ENCODE assay signal across 17 mouse cellular contexts in the genomic region with DNA sequence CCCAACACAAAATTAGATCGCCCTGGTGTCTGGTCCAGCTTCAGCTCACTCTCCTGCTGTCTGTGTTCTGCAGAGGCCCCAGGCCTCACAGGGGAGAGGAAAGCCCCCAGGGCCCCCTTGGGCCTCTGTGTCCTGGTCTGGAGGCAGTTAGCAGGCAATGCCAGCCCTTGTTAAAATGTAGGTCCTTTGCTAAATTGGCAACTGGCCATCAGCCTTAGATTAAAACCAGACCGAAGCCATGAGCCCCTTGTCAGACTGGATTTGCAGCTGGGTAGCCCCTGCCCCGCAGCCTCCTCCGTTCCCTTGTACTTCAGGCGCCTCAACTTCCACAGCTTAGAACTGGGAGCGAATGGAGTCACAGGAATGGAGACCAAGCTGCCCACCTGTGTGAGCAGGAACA. TPM values are rescaled to one million over a fixed set of nuclear protein-coding genes. Genes with fewer than 3 reads are reported as not detected.
A peak's percentile ranks its signal among the peaks of the same experiment; 100 is the strongest.
DNase-seq lines count a peak whose midpoint lies in the region; ATAC-seq and TF ChIP-seq lines count a peak whose summit lies in the region.
"Had no signal": no experiment of that assay in that cellular context is flagged by ENCODE, and none has a peak within 500 bp of the region (broad histone marks: within the 10 kb centered on the region; RNA-seq: fewer than 3 reads in every experiment).

No protein-coding gene starts in this region.

- H3K4me2 ChIP-seq in forebrain, embryonic 13.5 days = no peak overlapping the region
- no peak overlapping the region for H3K4me2 ChIP-seq in heart, embryonic 15.5 days
- no peak overlapping the region for H3K4me2 ChIP-seq in liver, embryonic 11.5 days
- no peak overlapping the region for H3K4me2 ChIP-seq in midbrain, embryonic 14.5 days (ENCODE audit: low read length)
- H3K4me2 ChIP-seq: liver, embryonic 13.5 days; neural tube, embryonic 15.5 days had no signal

- no peak for TF ChIP-seq POLR2A in heart, adult 2 months (IDR thresholded peaks at IDR 0.05; ENCODE audit: insufficient read depth, low read depth, low read length)

- no peak for TF ChIP-seq EP300 in heart, adult 2 months (IDR thresholded peaks at IDR 0.05; ENCODE audit: insufficient read depth, low read depth, low read length)

- no peak overlapping the region for H3K4me3 ChIP-seq in forebrain, embryonic 10.5 days
- no peak overlapping the region for H3K4me3 ChIP-seq in forebrain, embryonic 13.5 days
- H3K4me3 ChIP-seq in heart, embryonic 15.5 days = no peak overlapping the region
- no peak overlapping the region for H3K4me3 ChIP-seq in heart, adult 2 months
- peak overlapping the region; percentile 3; the same call in 1 of the 2 replicates for H3K4me3 ChIP-seq in limb, embryonic 10.5 days
- H3K4me3 ChIP-seq in liver, embryonic 11.5 days (ENCODE audit: low read depth, low read length) = no peak overlapping the region
- no peak overlapping the region for H3K4me3 ChIP-seq in midbrain, embryonic 14.5 days (replicated peaks; ENCODE audit: low read depth, low read length)
- H3K4me3 ChIP-seq: liver, embryonic 13.5 days; megakaryocyte, embryonic 14.5 days; neural tube, embryonic 15.5 days had no signal

- no peak for DNase-seq in forebrain, embryonic 10.5 days (ENCODE audit: extremely low spot score, low spot score)
- no peak for DNase-seq in heart, adult 2 months
- DNase-seq in embryo, embryonic 10.5 days (ENCODE audit: low spot score) = peak; percentile 43
- DNase-seq in limb, embryonic 10.5 days (ENCODE audit: low spot score) = peak; percentile 89
- no peak for DNase-seq in liver, embryonic 11.5 days (ENCODE audit: low spot score)
- no peak for DNase-seq in midbrain, embryonic 14.5 days
- DNase-seq: cerebellum, adult 9-11 months; kidney, adult 11 months; kidney, postnatal 25 days; liver, embryonic 13.5 days; thymus, postnatal 4 days had no signal

- H3K27me3 ChIP-seq in forebrain, embryonic 10.5 days (ENCODE audit: poor library complexity, severe bottlenecking) = no peaks in the 10 kb centered on the region
- no peaks in the 10 kb centered on the region for H3K27me3 ChIP-seq in forebrain, embryonic 13.5 days
- no peaks in the 10 kb centered on the region for H3K27me3 ChIP-seq in heart, embryonic 15.5 days
- no peaks in the 10 kb centered on the region for H3K27me3 ChIP-seq in heart, adult 2 months (ENCODE audit: control insufficient read depth, insufficient read depth, low read length)
- H3K27me3 ChIP-seq in limb, embryonic 10.5 days (ENCODE audit: low read depth, poor library complexity, severe bottlenecking) = no peaks in the 10 kb centered on the region
- H3K27me3 ChIP-seq in liver, embryonic 11.5 days (replicated peaks; ENCODE audit: control insufficient read depth, insufficient read depth, low read length) = no peaks in the 10 kb centered on the region
- H3K27me3 ChIP-seq in midbrain, embryonic 14.5 days (ENCODE audit: control insufficient read depth, insufficient read depth, low read length) = no peaks in the 10 kb centered on the region
- H3K27me3 ChIP-seq: liver, embryonic 13.5 days; neural tube, embryonic 15.5 days had no signal

- no peaks in the 10 kb centered on the region for H3K36me3 ChIP-seq in forebrain, embryonic 10.5 days (replicated peaks)
- H3K36me3 ChIP-seq in forebrain, embryonic 13.5 days (ENCODE audit: poor library complexity, severe bottlenecking) = no peaks in the 10 kb centered on the region
- no peaks in the 10 kb centered on the region for H3K36me3 ChIP-seq in heart, embryonic 15.5 days
- no peaks in the 10 kb centered on the region for H3K36me3 ChIP-seq in heart, adult 2 months (ENCODE audit: control insufficient read depth, insufficient read depth, low read length)
- peaks cover 26% of the 10 kb centered on the region for H3K36me3 ChIP-seq in limb, embryonic 10.5 days
- H3K36me3 ChIP-seq in liver, embryonic 11.5 days (ENCODE audit: control insufficient read depth, insufficient read depth, low read length) = no peaks in the 10 kb centered on the region
- H3K36me3 ChIP-seq in midbrain, embryonic 14.5 days (ENCODE audit: control insufficient read depth, insufficient read depth, low read length) = no peaks in the 10 kb centered on the region
- H3K36me3 ChIP-seq: liver, embryonic 13.5 days; neural tube, embryonic 15.5 days had no signal

- H3K9ac ChIP-seq in forebrain, embryonic 13.5 days = no peak overlapping the region; the same call in 1 of the 2 replicates
- no peak overlapping the region for H3K9ac ChIP-seq in heart, embryonic 15.5 days
- H3K9ac ChIP-seq in heart, adult 2 months (ENCODE audit: low read depth, low read length) = no peak overlapping the region
- no peak overlapping the region for H3K9ac ChIP-seq in liver, embryonic 11.5 days (ENCODE audit: low read depth, low read length)
- no peak overlapping the region for H3K9ac ChIP-seq in midbrain, embryonic 14.5 days (replicated peaks; ENCODE audit: low read length)
- H3K9ac ChIP-seq: liver, embryonic 13.5 days; neural tube, embryonic 15.5 days had no signal

- ATAC-seq in forebrain, embryonic 13.5 days = no peak
- 0 out of 2 replicates have a peak, but pooled peaks have one; percentile 41 for ATAC-seq in heart, embryonic 15.5 days (replicated peaks; ENCODE audit: insufficient number of reproducible peaks, insufficient read depth, low FRiP score, low read depth)
- no peak for ATAC-seq in liver, embryonic 11.5 days (replicated peaks; ENCODE audit: low FRiP score)
- ATAC-seq in midbrain, embryonic 14.5 days (ENCODE audit: low FRiP score, low TSS enrichment) = no peak
- ATAC-seq: lung, postnatal 0 days had no signal

- peak overlapping the region; percentile 69 for H3K27ac ChIP-seq in forebrain, embryonic 10.5 days
- H3K27ac ChIP-seq in forebrain, embryonic 13.5 days = no peak overlapping the region
- H3K27ac ChIP-seq in heart, embryonic 15.5 days = peak overlapping the region; percentile 65
- H3K27ac ChIP-seq in heart, adult 2 months = no peak overlapping the region
- peak overlapping the region; percentile 83 for H3K27ac ChIP-seq in limb, embryonic 10.5 days
- H3K27ac ChIP-seq in liver, embryonic 11.5 days (ENCODE audit: low read depth, low read length) = no peak overlapping the region
- H3K27ac ChIP-seq in midbrain, embryonic 14.5 days (replicated peaks; ENCODE audit: low read depth, low read length) = no peak overlapping the region
- H3K27ac ChIP-seq: liver, embryonic 13.5 days; neural tube, embryonic 15.5 days had no signal

- H3K79me2 ChIP-seq in heart, adult 2 months (replicated peaks; ENCODE audit: control insufficient read depth, insufficient read depth, low read length) = no peaks in the 10 kb centered on the region

- 68% methylated on average over 6 of the region's 6 CpGs for WGBS in forebrain, embryonic 10.5 days
- 74% methylated on average over 6 of the region's 6 CpGs for WGBS in forebrain, embryonic 13.5 days
- 49% methylated on average over 6 of the region's 6 CpGs for WGBS in heart, embryonic 15.5 days
- 81% methylated on average over 6 of the region's 6 CpGs for WGBS in heart, adult 2 months
- WGBS in limb, embryonic 10.5 days = 28% methylated on average over 6 of the region's 6 CpGs
- WGBS in liver, embryonic 11.5 days = 84% methylated on average over 6 of the region's 6 CpGs
- 78% methylated on average over 6 of the region's 6 CpGs for WGBS in midbrain, embryonic 14.5 days

- no peaks in the 10 kb centered on the region for H3K9me3 ChIP-seq in forebrain, embryonic 10.5 days
- H3K9me3 ChIP-seq in forebrain, embryonic 13.5 days (replicated peaks) = no peaks in the 10 kb centered on the region
- H3K9me3 ChIP-seq in heart, embryonic 15.5 days (replicated peaks) = no peaks in the 10 kb centered on the region
- no peaks in the 10 kb centered on the region for H3K9me3 ChIP-seq in limb, embryonic 10.5 days (replicated peaks)
- no peaks in the 10 kb centered on the region for H3K9me3 ChIP-seq in liver, embryonic 11.5 days (ENCODE audit: control insufficient read depth, low read length)
- H3K9me3 ChIP-seq in midbrain, embryonic 14.5 days (ENCODE audit: control insufficient read depth, low read length) = no peaks in the 10 kb centered on the region
- H3K9me3 ChIP-seq: liver, embryonic 13.5 days; neural tube, embryonic 15.5 days had no signal

- no peak for TF ChIP-seq CTCF in heart, adult 2 months (IDR thresholded peaks at IDR 0.05)

- H3K4me1 ChIP-seq in forebrain, embryonic 10.5 days = peaks cover 66% of the 10 kb centered on the region
- peaks cover 35% of the 10 kb centered on the region for H3K4me1 ChIP-seq in forebrain, embryonic 13.5 days
- H3K4me1 ChIP-seq in heart, embryonic 15.5 days (replicated peaks) = peaks cover 41% of the 10 kb centered on the region
- no peaks in the 10 kb centered on the region for H3K4me1 ChIP-seq in heart, adult 2 months (ENCODE audit: control insufficient read depth, insufficient read depth, low read length)
- H3K4me1 ChIP-seq in limb, embryonic 10.5 days = peaks cover 91% of the 10 kb centered on the region
- H3K4me1 ChIP-seq in liver, embryonic 11.5 days (replicated peaks; ENCODE audit: control insufficient read depth, insufficient read depth, low read length) = peaks cover 2% of the 10 kb centered on the region; the same call in 1 of the 2 replicates
- no peaks in the 10 kb centered on the region for H3K4me1 ChIP-seq in midbrain, embryonic 14.5 days (ENCODE audit: control insufficient read depth, insufficient read depth, low read length)
- H3K4me1 ChIP-seq: liver, embryonic 13.5 days; megakaryocyte, embryonic 14.5 days; neural tube, embryonic 15.5 days had no signal

- intact Hi-C loops in heart, adult 2 months (cut with DNase I) = no loop called here

RNA-seq across cellular contexts. Expression of a gene that starts 37.9 kb away (rescaled TPM):
- 27.7 and 31.9 TPM in 2 replicates for polyA plus RNA-seq in forebrain, embryonic 10.5 days (2016; fragmentation: Nextera tagmentation; extraction: Ambion mirVana)
- polyA plus RNA-seq in forebrain, embryonic 13.5 days (2015; fragmentation: Nextera tagmentation; extraction: Ambion mirVana) = 1.8 and 3.0 TPM in 2 replicates
- 14.1 and 20.1 TPM in 2 replicates for polyA plus RNA-seq in heart, embryonic 15.5 days (2015; fragmentation: Nextera tagmentation; extraction: Ambion mirVana)
- under 1 TPM; 0.75 to 0.84 TPM for total RNA-seq in heart, adult 2 months (2021)
- 1.6 and 2.4 TPM in 2 replicates for polyA plus RNA-seq in heart, adult 2 months (2012; rRNA removed)
- 111 and 140 TPM in 2 replicates for polyA plus RNA-seq in limb, embryonic 10.5 days (2016; fragmentation: Nextera tagmentation; extraction: Ambion mirVana)
- polyA plus RNA-seq in liver, embryonic 11.5 days (2014; fragmentation: Nextera tagmentation; extraction: Ambion mirVana) = 8.2 and 9.4 TPM in 2 replicates
- polyA plus RNA-seq in midbrain, embryonic 14.5 days (2014; fragmentation: Nextera tagmentation; extraction: Ambion mirVana) = 1.4 and 2.2 TPM in 2 replicates
- total RNA-seq: monocyte, adult 5-6 weeks had no signal

RNA-seq across cellular contexts. Expression of a gene that starts 42.5 kb away (rescaled TPM):
- 47.5 and 51.2 TPM in 2 replicates for polyA plus RNA-seq in forebrain, embryonic 10.5 days (2016; fragmentation: Nextera tagmentation; extraction: Ambion mirVana)
- polyA plus RNA-seq in forebrain, embryonic 13.5 days (2015; fragmentation: Nextera tagmentation; extraction: Ambion mirVana) = 39.4 and 43.4 TPM in 2 replicates
- polyA plus RNA-seq in heart, embryonic 15.5 days (2015; fragmentation: Nextera tagmentation; extraction: Ambion mirVana) = 17.2 and 22.4 TPM in 2 replicates
- 1 to 10 TPM; 7.8 to 8.1 TPM for total RNA-seq in heart, adult 2 months (2021)
- polyA plus RNA-seq in heart, adult 2 months (2012; rRNA removed) = 12.8 and 13.6 TPM in 2 replicates
- 59.4 and 61.3 TPM in 2 replicates for polyA plus RNA-seq in limb, embryonic 10.5 days (2016; fragmentation: Nextera tagmentation; extraction: Ambion mirVana)
- polyA plus RNA-seq in liver, embryonic 11.5 days (2014; fragmentation: Nextera tagmentation; extraction: Ambion mirVana) = 44.2 and 45.6 TPM in 2 replicates
- 38.5 and 42.7 TPM in 2 replicates for polyA plus RNA-seq in midbrain, embryonic 14.5 days (2014; fragmentation: Nextera tagmentation; extraction: Ambion mirVana)

RNA-seq across cellular contexts. Expression of a gene that starts 57.0 kb away (rescaled TPM):
- 5.1 and 7.3 TPM in 2 replicates for polyA plus RNA-seq in forebrain, embryonic 10.5 days (2016; fragmentation: Nextera tagmentation; extraction: Ambion mirVana)
- polyA plus RNA-seq in forebrain, embryonic 13.5 days (2015; fragmentation: Nextera tagmentation; extraction: Ambion mirVana) = 1.5 and 2.1 TPM in 2 replicates
- polyA plus RNA-seq in heart, embryonic 15.5 days (2015; fragmentation: Nextera tagmentation; extraction: Ambion mirVana) = 2.6 and 4.4 TPM in 2 replicates
- total RNA-seq in heart, adult 2 months (2021) = 1 to 10 TPM; 2.5 to 2.8 TPM
- polyA plus RNA-seq in heart, adult 2 months (2012; rRNA removed) = 4.8 and 6.6 TPM in 2 replicates
- 10.1 and 11.8 TPM in 2 replicates for polyA plus RNA-seq in limb, embryonic 10.5 days (2016; fragmentation: Nextera tagmentation; extraction: Ambion mirVana)
- 0.92 and 0.97 TPM in 2 replicates for polyA plus RNA-seq in liver, embryonic 11.5 days (2014; fragmentation: Nextera tagmentation; extraction: Ambion mirVana)
- polyA plus RNA-seq in midbrain, embryonic 14.5 days (2014; fragmentation: Nextera tagmentation; extraction: Ambion mirVana) = 3.2 and 4.2 TPM in 2 replicates

Comparison
In these comparisons a context has a peak if more than half of its experiments do, and no peak if none do; other contexts are left out.
1. H3K27ac ChIP-seq: peak in forebrain, embryonic 10.5 days (single experiment), heart, embryonic 15.5 days (single experiment) and limb, embryonic 10.5 days (single experiment); none in forebrain, embryonic 13.5 days (single experiment), heart, adult 2 months (single experiment), liver, embryonic 11.5 days (single experiment) and midbrain, embryonic 14.5 days (single experiment).
2. DNase-seq: peak in embryo, embryonic 10.5 days (single experiment) and limb, embryonic 10.5 days (single experiment); none in forebrain, embryonic 10.5 days (single experiment), heart, adult 2 months (0 of 2), liver, embryonic 11.5 days (single experiment) and midbrain, embryonic 14.5 days (single experiment).